Mouse (Mus musculus): ENCODE data around the gene Rbm15. TPM values are rescaled to one million over a fixed set of nuclear protein-coding genes. Genes with fewer than 3 reads are reported as not detected.

Rbm15 gene
- total RNA-seq, 1 experiment: 48.5 TPM

GRCm38 (mm10) chr3:107278479-107279269 lies 54.8 kb downstream of the Rbm15 start, which contains the start of gene Lamtor5:
TSS of gene Lamtor5 (plus strand) at chr3:107278858.
- in situ Hi-C loops (cut with MboI; ENCODE audit: low sequenced_read_pairs in 2 of 2, unreplicated experiment in 2 of 2): no loop called here
- Histone ChIP-seq H3K36me3 (ENCODE audit: control insufficient read depth, insufficient read depth, low read length, poor library complexity, severe bottlenecking) (0 out of 2 replicates have a peak, but pooled peaks cover 3% of the 10 kb centered on the region), H3K9me3 (ENCODE audit: control insufficient read depth, insufficient read depth, low read depth, low read length) (no peaks in the 10 kb centered on the region), H3K27ac (ENCODE audit: insufficient read depth, low read depth, low read length, poor library complexity, severe bottlenecking) (no peak within 1 kb of the TSS), H3K4me1 (ENCODE audit: control insufficient read depth in 2 of 2, insufficient read depth in 2 of 2, low read length in 2 of 2, poor library complexity in 1 of 2) (no peaks in the 10 kb centered on the region), H3K4me3 (ENCODE audit: insufficient read depth in 1 of 2, low read depth in 1 of 2, low read length in 2 of 2, poor library complexity in 1 of 2, severe bottlenecking in 1 of 2) (peak within 1 kb of the TSS; percentile 78 to 98), H3K9ac (ENCODE audit: insufficient read depth, low read depth, low read length, poor library complexity, severe bottlenecking) (peak within 1 kb of the TSS; percentile 89)
- TF ChIP-seq HCFC1 (IDR thresholded peaks at IDR 0.05; ENCODE audit: borderline replicate concordance, insufficient read depth, low read length): peak; percentile 70; the same call in 1 of the 2 replicates
- no peak for TF ChIP-seq ZC3H11A (IDR thresholded peaks at IDR 0.05; ENCODE audit: borderline replicate concordance, low read depth, low read length)
- TF ChIP-seq MAFK (IDR thresholded peaks at IDR 0.05; ENCODE audit: insufficient read depth, low read depth, low read length): no peak
- no peak for TF ChIP-seq CHD2 (IDR thresholded peaks at IDR 0.05; ENCODE audit: low read depth, low read length)
- no peak for TF ChIP-seq ZNF384 (IDR thresholded peaks at IDR 0.05; ENCODE audit: low read depth, low read length)
- peak; percentile 81 for DNase-seq (ENCODE audit: low read depth, low spot score)

- Histone ChIP-seq H3K9ac (ENCODE audit: insufficient read depth, low read depth, low read length, poor library complexity, severe bottlenecking) (no peak overlapping the region), H3K4me1 (ENCODE audit: control insufficient read depth in 2 of 2, insufficient read depth in 2 of 2, low read length in 2 of 2, poor library complexity in 1 of 2) (no peaks in the 10 kb centered on the region), H3K4me3 (ENCODE audit: insufficient read depth in 1 of 2, low read depth in 1 of 2, low read length in 2 of 2, poor library complexity in 1 of 2, severe bottlenecking in 1 of 2) (no peak overlapping the region), H3K27ac (ENCODE audit: insufficient read depth, low read depth, low read length, poor library complexity, severe bottlenecking) (no peak overlapping the region), H3K9me3 (ENCODE audit: control insufficient read depth, insufficient read depth, low read depth, low read length) (no peaks in the 10 kb centered on the region), H3K36me3 (ENCODE audit: control insufficient read depth, insufficient read depth, low read length, poor library complexity, severe bottlenecking) (no peaks in the 10 kb centered on the region)
- no peak for DNase-seq (ENCODE audit: low read depth, low spot score)
- in situ Hi-C loops (cut with MboI; ENCODE audit: low sequenced_read_pairs in 2 of 2, unreplicated experiment in 2 of 2): no loop called here
- TF ChIP-seq HCFC1 (IDR thresholded peaks at IDR 0.05; ENCODE audit: borderline replicate concordance, insufficient read depth, low read length) (no peak), MAFK (IDR thresholded peaks at IDR 0.05; ENCODE audit: insufficient read depth, low read depth, low read length) (no peak), ZC3H11A (IDR thresholded peaks at IDR 0.05; ENCODE audit: borderline replicate concordance, low read depth, low read length) (no peak), CHD2 (IDR thresholded peaks at IDR 0.05; ENCODE audit: low read depth, low read length) (no peak), ZNF384 (IDR thresholded peaks at IDR 0.05; ENCODE audit: low read depth, low read length) (no peak)
Measured at GRCm38 (mm10) chr3:107276626-107277025, 56.8 kb downstream of the Rbm15 start.

DNA sequence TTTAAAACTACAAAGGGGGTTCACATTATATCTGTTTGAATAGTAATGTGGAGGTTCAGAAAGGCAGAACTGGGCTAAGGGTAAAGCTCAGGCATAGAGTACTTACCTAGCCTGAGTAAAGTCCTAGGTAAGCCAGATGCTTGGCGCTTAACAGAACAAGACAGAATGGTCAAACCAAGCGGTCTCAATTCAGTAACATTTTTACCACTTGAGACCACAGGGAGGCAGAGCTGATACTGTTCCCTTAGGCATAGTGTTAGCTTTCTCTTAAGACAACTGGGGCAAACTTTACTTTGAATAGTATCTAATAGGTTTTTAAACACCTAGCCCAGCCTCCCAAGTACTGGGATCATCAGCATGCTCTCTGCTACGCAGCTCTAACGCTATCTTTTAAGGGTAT lies 57.5 kb downstream of the Rbm15 start:
- Histone ChIP-seq H3K36me3 (ENCODE audit: control insufficient read depth, insufficient read depth, low read length, poor library complexity, severe bottlenecking) (no peaks in the 10 kb centered on the region), H3K4me3 (ENCODE audit: insufficient read depth in 1 of 2, low read depth in 1 of 2, low read length in 2 of 2, poor library complexity in 1 of 2, severe bottlenecking in 1 of 2) (no peak overlapping the region), H3K27ac (ENCODE audit: insufficient read depth, low read depth, low read length, poor library complexity, severe bottlenecking) (no peak overlapping the region), H3K4me1 (ENCODE audit: control insufficient read depth in 2 of 2, insufficient read depth in 2 of 2, low read length in 2 of 2, poor library complexity in 1 of 2) (no peaks in the 10 kb centered on the region), H3K9me3 (ENCODE audit: control insufficient read depth, insufficient read depth, low read depth, low read length) (no peaks in the 10 kb centered on the region), H3K9ac (ENCODE audit: insufficient read depth, low read depth, low read length, poor library complexity, severe bottlenecking) (no peak overlapping the region)
- no peak for DNase-seq (ENCODE audit: low read depth, low spot score)
- TF ChIP-seq MAFK (IDR thresholded peaks at IDR 0.05; ENCODE audit: insufficient read depth, low read depth, low read length) (no peak), HCFC1 (IDR thresholded peaks at IDR 0.05; ENCODE audit: borderline replicate concordance, insufficient read depth, low read length) (no peak), ZC3H11A (IDR thresholded peaks at IDR 0.05; ENCODE audit: borderline replicate concordance, low read depth, low read length) (no peak), CHD2 (IDR thresholded peaks at IDR 0.05; ENCODE audit: low read depth, low read length) (no peak), ZNF384 (IDR thresholded peaks at IDR 0.05; ENCODE audit: low read depth, low read length) (no peak)
- in situ Hi-C loops (cut with MboI; ENCODE audit: low sequenced_read_pairs in 2 of 2, unreplicated experiment in 2 of 2): no loop called here

Other genes with a start within 250 kb of the Rbm15 start
- under 0.01 TPM in 1 of 2 replicates, not detected in the other for gene Kcna2, start 232.5 kb downstream of the Rbm15 start, total RNA-seq (2012; rRNA removed)
- gene Kcna10, start 150.6 kb downstream of the Rbm15 start, total RNA-seq (2012; rRNA removed): not detected in 2 replicates
- not detected in 2 replicates for gene Cym, start 111.9 kb downstream of the Rbm15 start, total RNA-seq (2012; rRNA removed)
- gene A630076J17Rik, start 103.1 kb downstream of the Rbm15 start, total RNA-seq (2012; rRNA removed): not detected in 2 replicates
- 0.05 TPM in 1 of 2 replicates, not detected in the other for gene Prok1, start 94.0 kb downstream of the Rbm15 start, total RNA-seq (2012; rRNA removed)
- gene Lamtor5, start 54.8 kb downstream of the Rbm15 start, total RNA-seq (2012; rRNA removed): 58.9 and 76.9 TPM in 2 replicates
- 0.42 and 0.85 TPM in 2 replicates for gene Slc16a4, start 42.4 kb downstream of the Rbm15 start, total RNA-seq (2012; rRNA removed)
- 0.36 and 0.37 TPM in 2 replicates for gene Kcnc4, start 125.9 kb upstream of the Rbm15 start, total RNA-seq (2012; rRNA removed)
- gene Slc6a17, start 184.3 kb upstream of the Rbm15 start, total RNA-seq (2012; rRNA removed): 0.11 and 0.49 TPM in 2 replicates
- gene Ubl4b, start 221.4 kb upstream of the Rbm15 start, total RNA-seq (2012; rRNA removed): not detected in 2 replicates